ENCODE assay signal across 15 mouse cellular contexts in the genomic region with DNA sequence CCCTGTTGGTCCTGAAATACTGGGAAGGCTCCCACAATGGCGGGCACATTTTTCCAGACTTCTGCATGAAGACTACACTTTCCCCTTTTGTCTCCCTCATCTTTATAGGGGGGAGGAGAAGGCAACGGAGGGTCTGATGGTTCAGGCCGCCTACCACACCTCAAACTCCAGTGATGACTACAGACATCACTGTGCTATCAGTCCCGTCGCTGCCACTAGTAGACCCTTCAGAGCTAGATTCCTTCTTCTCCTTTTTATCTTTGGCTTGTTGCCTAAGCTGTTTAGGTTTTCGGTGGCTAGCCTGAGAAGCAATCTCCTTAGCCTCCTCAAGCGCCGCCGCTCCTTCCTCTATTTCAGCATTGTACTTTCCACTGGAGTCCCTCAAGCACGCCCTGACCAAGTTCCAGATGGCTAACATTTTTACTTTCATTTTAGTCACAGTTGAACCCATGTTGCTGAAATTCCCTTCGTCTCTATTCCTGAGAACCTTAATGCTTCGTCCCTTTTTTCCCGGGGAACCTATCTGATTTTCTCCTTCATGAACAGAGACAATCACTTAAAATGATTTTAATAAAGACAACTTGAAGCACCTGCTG. TPM values are rescaled to one million over a fixed set of nuclear protein-coding genes. Genes with fewer than 3 reads are reported as not detected.
DNase-seq lines count a peak whose midpoint lies in the region; ATAC-seq and TF ChIP-seq lines count a peak whose summit lies in the region.
"Not testable (repeated sequence)": the region's sequence is repeated elsewhere in the genome, so short reads cannot be mapped to it uniquely, and the experiment has no call there.
"Had no signal": no experiment of that assay in that cellular context is flagged by ENCODE, and none has a peak within 500 bp of the region (broad histone marks: within the 10 kb centered on the region; RNA-seq: fewer than 3 reads in every experiment).

No protein-coding gene starts in this region.

- TF ChIP-seq POLR2A in bone marrow, adult 2 months (IDR thresholded peaks at IDR 0.05; ENCODE audit: borderline replicate concordance, control insufficient read depth, low read depth, low read length), result not testable (repeated sequence)

- H3K9ac ChIP-seq in liver, embryonic 11.5 days (ENCODE audit: low read depth, low read length), result not testable (repeated sequence)

- H3K4me1 ChIP-seq in bone marrow, adult 2 months (ENCODE audit: control insufficient read depth, insufficient read depth, low read length); liver, embryonic 11.5 days (replicated peaks; ENCODE audit: control insufficient read depth, insufficient read depth, low read length): not testable (repeated sequence)

- not testable (repeated sequence) for H3K36me3 ChIP-seq in liver, embryonic 11.5 days (ENCODE audit: control insufficient read depth, insufficient read depth, low read length); splenic B cell, adult 2 months (ENCODE audit: control insufficient read depth, insufficient read depth, low read length, poor library complexity, severe bottlenecking)

- WGBS in bone marrow, adult 2 months, result 23% methylated on average over 13 of the region's 13 CpGs
- 77% methylated on average over 13 of the region's 13 CpGs for WGBS in liver, embryonic 11.5 days

- H3K4me3 ChIP-seq in bone marrow, adult 2 months (replicated peaks; ENCODE audit: control insufficient read depth, low read depth, low read length); liver, embryonic 11.5 days (ENCODE audit: low read depth, low read length): not testable (repeated sequence)

- not testable (repeated sequence) for H3K9me3 ChIP-seq in liver, embryonic 11.5 days (ENCODE audit: control insufficient read depth, low read length)

- H3K27ac ChIP-seq in bone marrow, adult 2 months (ENCODE audit: control insufficient read depth, insufficient read depth, low read depth, low read length, poor library complexity), result peak overlapping the region; percentile 65; the same call in 1 of the 2 replicates
- H3K27ac ChIP-seq in liver, embryonic 11.5 days (ENCODE audit: low read depth, low read length), result not testable (repeated sequence)

- not testable (repeated sequence) for H3K27me3 ChIP-seq in liver, embryonic 11.5 days (replicated peaks; ENCODE audit: control insufficient read depth, insufficient read depth, low read length); splenic B cell, adult 2 months (ENCODE audit: control insufficient read depth, insufficient read depth, low read length, poor library complexity, severe bottlenecking)

- TF ChIP-seq CTCF in bone marrow, adult 2 months (IDR thresholded peaks at IDR 0.05; ENCODE audit: control insufficient read depth, insufficient read depth, low read length), result not testable (repeated sequence)

- H3K4me2 ChIP-seq in liver, embryonic 11.5 days, result not testable (repeated sequence)

- peak; percentile 9 for DNase-seq in layer of hippocampus, adult 11-12 months (ENCODE audit: low spot score)
- peak; percentile 23 for DNase-seq in liver, embryonic 11.5 days (ENCODE audit: low spot score)
- DNase-seq in lung, postnatal 36 days, result peak; percentile 41
- peak; percentile 26 to 39 for DNase-seq in monocyte, adult 2 months (ENCODE audit: low read depth in 1 of 2, low spot score in 2 of 2)
- peak; percentile 33 for DNase-seq in splenic B cell, adult 2 months (ENCODE audit: low read depth, low spot score)

- ATAC-seq in granulocyte monocyte progenitor cell, adult 5-6 weeks (replicated peaks; ENCODE audit: poor library complexity, severe bottlenecking), result peak; percentile 84
- not testable (repeated sequence) for ATAC-seq in liver, embryonic 11.5 days (replicated peaks; ENCODE audit: low FRiP score)

RNA-seq across cellular contexts. Expression of a gene that starts 28.9 kb away (rescaled TPM):
- polyA plus RNA-seq in bone marrow, adult 2 months (2011; ENCODE audit: insufficient read depth, insufficient read length, low replicate concordance, missing spikeins), result 7.3 and 24.6 TPM in 2 replicates
- 24.1 and 27.3 TPM in 2 replicates for total RNA-seq in granulocyte monocyte progenitor cell, adult 5-6 weeks (2014; fragmentation: Nextera tagmentation)
- 12.2 and 12.3 TPM in 2 replicates for total RNA-seq in granulocyte monocyte progenitor cell, adult 5-6 weeks (2017)
- polyA plus RNA-seq in liver, embryonic 11.5 days (2014; fragmentation: Nextera tagmentation; extraction: Ambion mirVana), result 26.5 and 34.5 TPM in 2 replicates

RNA-seq across cellular contexts. Expression of a gene that starts 44.9 kb away (rescaled TPM):
- polyA plus RNA-seq in bone marrow, adult 2 months (2011; ENCODE audit: insufficient read depth, insufficient read length, low replicate concordance, missing spikeins), result 14.8 and 30.1 TPM in 2 replicates
- 18.7 and 25.6 TPM in 2 replicates for total RNA-seq in granulocyte monocyte progenitor cell, adult 5-6 weeks (2014; fragmentation: Nextera tagmentation)
- total RNA-seq in granulocyte monocyte progenitor cell, adult 5-6 weeks (2017), result 10.5 and 14.7 TPM in 2 replicates
- 0.32 and 0.40 TPM in 2 replicates for polyA plus RNA-seq in liver, embryonic 11.5 days (2014; fragmentation: Nextera tagmentation; extraction: Ambion mirVana)
- total RNA-seq: hindbrain, postnatal 0 days had no signal
- polyA plus RNA-seq: C2C12; embryonic facial prominence, embryonic 11.5 days; forebrain, embryonic 10.5 days; heart, embryonic 12.5 days; hindbrain, embryonic 11.5 days; hindbrain, embryonic 14.5 days; hindbrain, postnatal 0 days; Patski had no signal

Comparison
In these comparisons a context has a peak if more than half of its experiments do, and no peak if none do; other contexts are left out.
1. RNA of a gene that starts 44.9 kb away (polyA plus RNA-seq): 14.8 to 30.1 TPM in bone marrow, adult 2 months; 0.32 to 0.40 TPM in liver, embryonic 11.5 days; every median in the first group is over 10 times any median in the second.
2. Peak in every context shown above with its lines, with median percentiles within 50 percentile points of each other: DNase-seq.